Mouse (Mus musculus): ENCODE measurements around the gene 2900011O08Rik. TPM values are rescaled to one million over a fixed set of nuclear protein-coding genes. Genes with fewer than 3 reads are reported as not detected.

The 2900011O08Rik gene
- polyA plus RNA-seq, 1 experiment, result 0.38 TPM

- no peak overlapping the region for H3K4me3 ChIP-seq (ENCODE audit: control insufficient read depth, insufficient read depth, low read length)
- no peaks in the 10 kb centered on the region for H3K4me1 ChIP-seq (replicated peaks; ENCODE audit: control insufficient read depth, insufficient read depth, low read length)
- no peak for DNase-seq
- no peak for TF ChIP-seq POLR2A (IDR thresholded peaks at IDR 0.05; ENCODE audit: control insufficient read depth, extremely low read depth, insufficient read depth, low read length, poor library complexity)
- TF ChIP-seq CTCF (IDR thresholded peaks at IDR 0.05; ENCODE audit: borderline replicate concordance, control insufficient read depth, extremely low read depth, insufficient read depth, low read length, poor library complexity), result no peak
- no peak overlapping the region for H3K27ac ChIP-seq (ENCODE audit: control insufficient read depth, insufficient read depth, low read length)
- H3K27me3 ChIP-seq (ENCODE audit: control insufficient read depth, insufficient read depth, low read length), result no peaks in the 10 kb centered on the region
- H3K36me3 ChIP-seq (ENCODE audit: control insufficient read depth, insufficient read depth, low read length), result peaks cover 87% of the 10 kb centered on the region
These were observed 152.7 kb downstream of the 2900011O08Rik start for GRCm38 (mm10) chr16:14139106-14139505.

- Histone ChIP-seq H3K27me3 (ENCODE audit: control insufficient read depth, insufficient read depth, low read length) (no peaks in the 10 kb centered on the region), H3K4me1 (replicated peaks; ENCODE audit: control insufficient read depth, insufficient read depth, low read length) (no peaks in the 10 kb centered on the region), H3K36me3 (ENCODE audit: control insufficient read depth, insufficient read depth, low read length) (peaks cover 79% of the 10 kb centered on the region), H3K4me3 (ENCODE audit: control insufficient read depth, insufficient read depth, low read length) (no peak overlapping the region), H3K27ac (ENCODE audit: control insufficient read depth, insufficient read depth, low read length) (no peak overlapping the region)
- TF ChIP-seq POLR2A (IDR thresholded peaks at IDR 0.05; ENCODE audit: control insufficient read depth, extremely low read depth, insufficient read depth, low read length, poor library complexity), result no peak
- TF ChIP-seq CTCF (IDR thresholded peaks at IDR 0.05; ENCODE audit: borderline replicate concordance, control insufficient read depth, extremely low read depth, insufficient read depth, low read length, poor library complexity), result no peak
- WGBS, result 94% methylated on average over 3 of the region's 3 CpGs
- no peak for DNase-seq
These were observed 156.9 kb downstream of the 2900011O08Rik start for GRCm38 (mm10) chr16:14143298-14143697.

GRCm38 (mm10) chr16:14147712-14148111 lies 161.3 kb downstream of the 2900011O08Rik start:
- no peak for TF ChIP-seq POLR2A (IDR thresholded peaks at IDR 0.05; ENCODE audit: control insufficient read depth, extremely low read depth, insufficient read depth, low read length, poor library complexity)
- TF ChIP-seq CTCF (IDR thresholded peaks at IDR 0.05; ENCODE audit: borderline replicate concordance, control insufficient read depth, extremely low read depth, insufficient read depth, low read length, poor library complexity), result no peak
- H3K36me3 ChIP-seq (ENCODE audit: control insufficient read depth, insufficient read depth, low read length), result peaks cover 68% of the 10 kb centered on the region

More at GRCm38 (mm10) chr16:14147712-14148111, 161.3 kb downstream of the 2900011O08Rik start:
- H3K27ac ChIP-seq (ENCODE audit: control insufficient read depth, insufficient read depth, low read length), result no peak overlapping the region
- no peaks in the 10 kb centered on the region for H3K4me1 ChIP-seq (replicated peaks; ENCODE audit: control insufficient read depth, insufficient read depth, low read length)
- no peak overlapping the region for H3K4me3 ChIP-seq (ENCODE audit: control insufficient read depth, insufficient read depth, low read length)
- no peaks in the 10 kb centered on the region for H3K27me3 ChIP-seq (ENCODE audit: control insufficient read depth, insufficient read depth, low read length)
- no peak for DNase-seq

Other genes with a start within 250 kb of the 2900011O08Rik start
- gene Rrn3, start 205.9 kb upstream of the 2900011O08Rik start, polyA plus RNA-seq (2012; rRNA removed), result 13.6 and 14.6 TPM in 2 replicates
- gene Ntan1, start 167.8 kb upstream of the 2900011O08Rik start, polyA plus RNA-seq (2012; rRNA removed), result 80.3 and 86.7 TPM in 2 replicates
- 58.0 and 77.2 TPM in 2 replicates for gene Pdxdc1, start 83.5 kb upstream of the 2900011O08Rik start, polyA plus RNA-seq (2012; rRNA removed)
- 1.2 and 1.4 TPM in 2 replicates for gene Mpv17l, start 83.4 kb upstream of the 2900011O08Rik start, polyA plus RNA-seq (2012; rRNA removed)
- gene Ifitm7, start 284 bp downstream of the 2900011O08Rik start, polyA plus RNA-seq (2012; rRNA removed), result not detected in 2 replicates
- gene Nde1, start 176.7 kb downstream of the 2900011O08Rik start, polyA plus RNA-seq (2012; rRNA removed), result 108 and 128 TPM in 2 replicates
- 30.1 and 31.7 TPM in 2 replicates for gene Marf1, start 176.7 kb downstream of the 2900011O08Rik start, polyA plus RNA-seq (2012; rRNA removed)